Mouse (Mus musculus): ENCODE measurements at regions not wholly inside any gene's neighbourhood (a gene's known extent, or its start where the extent isn't known, plus 50 kb on each side); places are given as distances from the start of the nearest gene placed in this dataset.

GRCm38 (mm10) chr7:138538048-138538831, 140.7 kb upstream of the Tcerg1l start:
- no peak overlapping the region for H3K9ac ChIP-seq (replicated peaks)
- no peaks in the 10 kb centered on the region for H3K27me3 ChIP-seq
- no peak overlapping the region for H3K4me3 ChIP-seq
- H3K4me2 ChIP-seq (replicated peaks) = 0 out of 2 replicates have a peak overlapping the region, but pooled peaks have one; percentile 3
- H3K36me3 ChIP-seq = no peaks in the 10 kb centered on the region
- peaks cover 15% of the 10 kb centered on the region for H3K4me1 ChIP-seq
- ATAC-seq (replicated peaks) = no peak
- no peaks in the 10 kb centered on the region for H3K9me3 ChIP-seq
- WGBS = 26% methylated on average over 18 of the region's 18 CpGs
- no peak overlapping the region for H3K27ac ChIP-seq (replicated peaks)

- no peak for ATAC-seq (replicated peaks)
- H3K9me3 ChIP-seq = no peaks in the 10 kb centered on the region
- 90% methylated on average over 2 of the region's 2 CpGs for WGBS
- H3K9ac ChIP-seq (replicated peaks) = no peak overlapping the region
- H3K4me2 ChIP-seq (replicated peaks) = no peak overlapping the region
- H3K4me1 ChIP-seq = no peaks in the 10 kb centered on the region
- H3K36me3 ChIP-seq = no peaks in the 10 kb centered on the region
- H3K27me3 ChIP-seq = no peaks in the 10 kb centered on the region
- no peak overlapping the region for H3K4me3 ChIP-seq
- no peak overlapping the region for H3K27ac ChIP-seq (replicated peaks)
Measured at GRCm38 (mm10) chr7:138526143-138526542, 128.6 kb upstream of the Tcerg1l start.

- Histone ChIP-seq H3K27me3 (no peaks in the 10 kb centered on the region), H3K9me3 (no peaks in the 10 kb centered on the region), H3K4me2 (replicated peaks) (no peak overlapping the region), H3K4me1 (no peaks in the 10 kb centered on the region), H3K9ac (replicated peaks) (no peak overlapping the region), H3K27ac (replicated peaks) (no peak overlapping the region), H3K4me3 (no peak overlapping the region), H3K36me3 (no peaks in the 10 kb centered on the region)
- no peak for ATAC-seq (replicated peaks)
- WGBS = 78% methylated on average over 3 of the region's 3 CpGs
Measured at GRCm38 (mm10) chr7:138524936-138525335, 127.4 kb upstream of the Tcerg1l start.

- H3K36me3 ChIP-seq = no peaks in the 10 kb centered on the region
- WGBS = 94% methylated on average over 2 of the region's 2 CpGs
- no peak overlapping the region for H3K9ac ChIP-seq (replicated peaks)
- ATAC-seq (replicated peaks) = no peak
- no peak overlapping the region for H3K4me2 ChIP-seq (replicated peaks)
- no peak overlapping the region for H3K4me3 ChIP-seq
- no peaks in the 10 kb centered on the region for H3K27me3 ChIP-seq
- H3K27ac ChIP-seq (replicated peaks) = no peak overlapping the region
- H3K4me1 ChIP-seq = no peaks in the 10 kb centered on the region
- no peaks in the 10 kb centered on the region for H3K9me3 ChIP-seq
Measured at GRCm38 (mm10) chr7:138514171-138514570, 116.6 kb upstream of the Tcerg1l start.

- Histone ChIP-seq H3K4me2 (replicated peaks) (no peak overlapping the region), H3K27me3 (no peaks in the 10 kb centered on the region), H3K4me1 (peaks cover 9% of the 10 kb centered on the region), H3K4me3 (no peak overlapping the region), H3K27ac (replicated peaks) (no peak overlapping the region), H3K9ac (replicated peaks) (no peak overlapping the region), H3K36me3 (no peaks in the 10 kb centered on the region), H3K9me3 (no peaks in the 10 kb centered on the region)
- WGBS = 77% methylated on average over 2 of the region's 2 CpGs
- no peak for ATAC-seq (replicated peaks)
Measured at GRCm38 (mm10) chr7:138505205-138505604, 107.7 kb upstream of the Tcerg1l start.

GRCm38 (mm10) chr7:138503986-138504385, 106.5 kb upstream of the Tcerg1l start:
- no peak overlapping the region for H3K9ac ChIP-seq (replicated peaks)
- H3K27ac ChIP-seq (replicated peaks) = no peak overlapping the region
- H3K4me2 ChIP-seq (replicated peaks) = no peak overlapping the region
- H3K4me3 ChIP-seq = no peak overlapping the region
- no peak for ATAC-seq (replicated peaks)
- 28% methylated on average over 3 of the region's 3 CpGs for WGBS
- no peaks in the 10 kb centered on the region for H3K36me3 ChIP-seq
- H3K27me3 ChIP-seq = no peaks in the 10 kb centered on the region
- no peaks in the 10 kb centered on the region for H3K9me3 ChIP-seq
- H3K4me1 ChIP-seq = peaks cover 9% of the 10 kb centered on the region

- Histone ChIP-seq H3K36me3 (no peaks in the 10 kb centered on the region), H3K4me3 (no peak overlapping the region), H3K4me2 (replicated peaks) (no peak overlapping the region), H3K4me1 (peaks cover 9% of the 10 kb centered on the region), H3K9me3 (no peaks in the 10 kb centered on the region), H3K27ac (replicated peaks) (no peak overlapping the region), H3K27me3 (no peaks in the 10 kb centered on the region), H3K9ac (replicated peaks) (no peak overlapping the region)
- no peak for ATAC-seq (replicated peaks)
- 94% methylated on average over 3 of the region's 3 CpGs for WGBS
Measured at GRCm38 (mm10) chr7:138503016-138503415, 105.5 kb upstream of the Tcerg1l start.

GRCm38 (mm10) chr7:138501347-138502014, 104.0 kb upstream of the Tcerg1l start:
- Histone ChIP-seq H3K27me3 (no peaks in the 10 kb centered on the region), H3K9ac (replicated peaks) (no peak overlapping the region), H3K9me3 (no peaks in the 10 kb centered on the region), H3K4me3 (no peak overlapping the region), H3K4me1 (peaks cover 9% of the 10 kb centered on the region), H3K27ac (replicated peaks) (0 out of 2 replicates have a peak overlapping the region, but pooled peaks have one; percentile 12), H3K36me3 (no peaks in the 10 kb centered on the region), H3K4me2 (replicated peaks) (peak overlapping the region; percentile 15)
- peak; percentile 81 for ATAC-seq (replicated peaks)
- 22% methylated on average over 14 of the region's 14 CpGs for WGBS

GRCm38 (mm10) chr7:138497771-138498170, 100.2 kb upstream of the Tcerg1l start:
- Histone ChIP-seq H3K36me3 (no peaks in the 10 kb centered on the region), H3K9me3 (no peaks in the 10 kb centered on the region), H3K9ac (replicated peaks) (no peak overlapping the region), H3K4me1 (peaks cover 9% of the 10 kb centered on the region), H3K27me3 (no peaks in the 10 kb centered on the region), H3K27ac (replicated peaks) (no peak overlapping the region), H3K4me3 (no peak overlapping the region), H3K4me2 (replicated peaks) (no peak overlapping the region)
- no peak for ATAC-seq (replicated peaks)
- 71% methylated on average over 2 of the region's 2 CpGs for WGBS

GRCm38 (mm10) chr7:138497202-138497601, 99.7 kb upstream of the Tcerg1l start:
- WGBS = 66% methylated on average over 6 of the region's 6 CpGs
- Histone ChIP-seq H3K9me3 (no peaks in the 10 kb centered on the region), H3K27me3 (no peaks in the 10 kb centered on the region), H3K27ac (replicated peaks) (no peak overlapping the region), H3K4me2 (replicated peaks) (no peak overlapping the region), H3K4me1 (peaks cover 9% of the 10 kb centered on the region), H3K36me3 (no peaks in the 10 kb centered on the region), H3K4me3 (no peak overlapping the region), H3K9ac (replicated peaks) (no peak overlapping the region)
- no peak for ATAC-seq (replicated peaks)

- no peaks in the 10 kb centered on the region for H3K36me3 ChIP-seq
- H3K4me2 ChIP-seq (replicated peaks) = no peak overlapping the region
- H3K27ac ChIP-seq (replicated peaks) = no peak overlapping the region
- no peaks in the 10 kb centered on the region for H3K9me3 ChIP-seq
- H3K27me3 ChIP-seq = no peaks in the 10 kb centered on the region
- no peaks in the 10 kb centered on the region for H3K4me1 ChIP-seq
- WGBS = 61% methylated on average over 4 of the region's 4 CpGs
- ATAC-seq (replicated peaks) = no peak
- no peak overlapping the region for H3K9ac ChIP-seq (replicated peaks)
- H3K4me3 ChIP-seq = no peak overlapping the region
Measured at GRCm38 (mm10) chr7:138493661-138494060, 96.1 kb upstream of the Tcerg1l start.

GRCm38 (mm10) chr7:138492261-138492660, 94.7 kb upstream of the Tcerg1l start:
- Histone ChIP-seq H3K4me3 (no peak overlapping the region), H3K9me3 (no peaks in the 10 kb centered on the region), H3K27ac (replicated peaks) (no peak overlapping the region), H3K4me1 (no peaks in the 10 kb centered on the region), H3K27me3 (no peaks in the 10 kb centered on the region), H3K9ac (replicated peaks) (no peak overlapping the region), H3K36me3 (no peaks in the 10 kb centered on the region), H3K4me2 (replicated peaks) (no peak overlapping the region)
- no peak for ATAC-seq (replicated peaks)
- 84% methylated on average over 5 of the region's 5 CpGs for WGBS

Data from forebrain, embryonic 15.5 days (tissue).